ENCODE assay signal across 13 mouse cellular contexts in genomic region chr10:13346609-13347290, GRCm38 (mm10).
"Had no signal": no experiment of that assay in that cellular context is flagged by ENCODE, and none has a peak within 500 bp of the region (broad histone marks: within the 10 kb centered on the region; RNA-seq: fewer than 3 reads in every experiment).

No protein-coding gene starts in this region.

- H3K27me3 ChIP-seq: intestine, embryonic 15.5 days; limb, embryonic 12.5 days; liver, embryonic 13.5 days; midbrain, embryonic 15.5 days; neural tube, embryonic 12.5 days had no signal

- H3K4me1 ChIP-seq: intestine, embryonic 15.5 days; limb, embryonic 12.5 days; liver, embryonic 13.5 days; midbrain, embryonic 15.5 days; neural tube, embryonic 12.5 days had no signal

- ATAC-seq: intestine, embryonic 15.5 days; liver, postnatal 0 days; midbrain, embryonic 15.5 days had no signal

- H3K27ac ChIP-seq: intestine, embryonic 15.5 days; limb, embryonic 12.5 days; liver, embryonic 13.5 days; midbrain, embryonic 15.5 days; neural tube, embryonic 12.5 days had no signal

- H3K4me3 ChIP-seq: intestine, embryonic 15.5 days; limb, embryonic 12.5 days; liver, embryonic 13.5 days; midbrain, embryonic 15.5 days; neural tube, embryonic 12.5 days had no signal

- DNase-seq: liver; liver, embryonic 13.5 days; liver, postnatal 0 days; retina, postnatal 1 day; right cerebral cortex, postnatal 4 days; spleen, adult 18-20 months; thymus, adult 18-20 months; thymus, postnatal 25 days had no signal

- H3K9me3 ChIP-seq: intestine, embryonic 15.5 days; limb, embryonic 12.5 days; liver, embryonic 13.5 days; midbrain, embryonic 15.5 days; neural tube, embryonic 12.5 days had no signal

- H3K36me3 ChIP-seq: intestine, embryonic 15.5 days; limb, embryonic 12.5 days; liver, embryonic 13.5 days; midbrain, embryonic 15.5 days; neural tube, embryonic 12.5 days had no signal

- H3K4me2 ChIP-seq: intestine, embryonic 15.5 days; limb, embryonic 12.5 days; liver, embryonic 13.5 days; midbrain, embryonic 11.5 days; midbrain, embryonic 15.5 days; neural tube, embryonic 12.5 days had no signal

- H3K9ac ChIP-seq: intestine, embryonic 15.5 days; limb, embryonic 12.5 days; liver, embryonic 13.5 days; liver, postnatal 0 days; midbrain, embryonic 15.5 days; neural tube, embryonic 12.5 days had no signal
